Mouse (Mus musculus): ENCODE data around the gene Megf6. TPM values are rescaled to one million over a fixed set of nuclear protein-coding genes. Genes with fewer than 3 reads are reported as not detected.

The Megf6 gene
- total and polyA plus RNA-seq, 3 experiments: not detected

DNA sequence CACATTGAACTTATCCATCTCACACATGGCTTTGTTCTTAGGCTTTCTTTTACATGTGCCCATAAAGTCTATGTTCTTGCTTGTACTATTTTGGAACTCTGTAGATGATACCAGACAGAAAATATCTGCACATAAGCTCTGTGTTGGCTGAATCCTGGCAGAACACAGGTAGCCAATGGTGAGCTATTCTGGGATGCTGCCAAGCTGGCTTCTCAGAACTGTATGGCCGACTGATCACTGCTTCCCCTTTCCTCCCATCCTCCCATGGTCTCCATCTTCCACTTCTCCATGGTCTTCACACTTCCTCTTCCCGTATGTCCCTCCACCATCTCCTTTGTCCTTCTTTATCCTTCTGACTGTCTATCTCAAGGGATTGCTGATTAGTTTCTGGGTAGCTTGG is 138.6 kb downstream of the Megf6 start:
- H3K9me3 ChIP-seq (replicated peaks; ENCODE audit: low read length): peaks cover 64% of the 10 kb centered on the region
- no peak for DNase-seq (ENCODE audit: extremely low read depth)
- H3K4me1 ChIP-seq (ENCODE audit: control insufficient read depth in 1 of 2, insufficient read depth in 2 of 2): no peaks in the 10 kb centered on the region
- dilution Hi-C loops (cut with MboI; ENCODE audit: extremely low pct_ligation_motif_present, extremely low pct_unique_long_range_greater_than_20kb, low sequenced_read_pairs): no loop called here
- in situ Hi-C loops (cut with MboI; ENCODE audit: low pct_ligation_motif_present, low pct_unique_long_range_greater_than_20kb, low sequenced_read_pairs): no loop called here
- no peak overlapping the region for H3K4me2 ChIP-seq (ENCODE audit: insufficient read depth, low read depth, poor library complexity, severe bottlenecking)
- TF ChIP-seq USF2 (conservative IDR thresholded peaks at IDR 0.05; ENCODE audit: low read depth, low read length) (no peak), ZKSCAN1 (IDR thresholded peaks at IDR 0.05; ENCODE audit: borderline replicate concordance, low read depth, low read length) (no peak), NELFE (IDR thresholded peaks at IDR 0.05; ENCODE audit: low read depth, low read length) (no peak), SIN3A (IDR thresholded peaks at IDR 0.05; ENCODE audit: low read length) (no peak)
- no peaks in the 10 kb centered on the region for H3K36me3 ChIP-seq (replicated peaks in 1 of 2; ENCODE audit: control insufficient read depth in 1 of 2, insufficient read depth in 1 of 2, low read length in 1 of 2)
- no peak overlapping the region for H3K4me3 ChIP-seq (replicated peaks in 1 of 3; ENCODE audit: low read depth in 2 of 3, low read length in 2 of 3, poor library complexity in 1 of 3)
- no peaks in the 10 kb centered on the region for H3K79me2 ChIP-seq (replicated peaks; ENCODE audit: control insufficient read depth, extremely low read depth, insufficient read depth, poor library complexity, severe bottlenecking)
- H3K27ac ChIP-seq (ENCODE audit: insufficient read depth, low read depth): no peak overlapping the region
- H3K9ac ChIP-seq (ENCODE audit: insufficient read depth, low read depth): no peak overlapping the region
- H3K27me3 ChIP-seq (replicated peaks): no peaks in the 10 kb centered on the region

DNA sequence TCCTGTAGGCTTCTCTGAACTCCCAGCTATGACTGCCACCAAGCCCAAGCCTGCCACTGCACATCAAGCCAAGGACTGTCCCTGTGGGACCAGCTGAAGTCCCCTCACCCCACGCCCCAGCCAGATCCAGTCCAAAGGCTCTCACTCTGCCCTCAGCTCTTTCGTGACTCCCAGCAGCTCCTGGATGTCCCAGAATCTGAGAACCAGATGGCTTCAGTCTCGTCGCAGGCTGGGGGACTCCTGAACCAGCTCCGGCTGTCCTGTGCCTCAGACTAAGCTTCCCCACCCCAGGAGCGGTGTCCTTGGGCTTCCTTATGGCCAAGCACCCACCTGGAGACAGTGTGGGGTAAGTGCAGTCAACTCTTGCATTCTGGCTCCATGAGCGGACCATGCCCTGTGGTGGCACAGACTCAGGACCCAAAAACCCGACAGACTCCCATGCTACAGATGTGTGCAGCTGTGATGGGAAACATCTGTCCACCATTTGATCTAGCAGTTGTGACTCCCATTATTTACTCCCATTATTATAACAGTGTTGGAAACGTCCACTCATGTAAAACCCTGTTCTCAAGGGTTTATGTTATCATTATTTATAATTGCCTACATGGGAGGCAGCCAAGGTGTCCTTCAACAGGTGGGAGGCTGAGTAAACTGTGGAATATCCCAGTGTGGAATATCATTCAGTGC is 140.2 kb downstream of the Megf6 start:
- no peaks in the 10 kb centered on the region for H3K4me1 ChIP-seq (ENCODE audit: control insufficient read depth in 1 of 2, insufficient read depth in 2 of 2)
- in situ Hi-C loops (cut with MboI; ENCODE audit: low pct_ligation_motif_present, low pct_unique_long_range_greater_than_20kb, low sequenced_read_pairs): no loop called here
- no peak overlapping the region for H3K4me3 ChIP-seq (replicated peaks in 1 of 3; ENCODE audit: low read depth in 2 of 3, low read length in 2 of 3, poor library complexity in 1 of 3)
- DNase-seq (ENCODE audit: extremely low read depth): no peak
- no peaks in the 10 kb centered on the region for H3K79me2 ChIP-seq (replicated peaks; ENCODE audit: control insufficient read depth, extremely low read depth, insufficient read depth, poor library complexity, severe bottlenecking)
- H3K27ac ChIP-seq (ENCODE audit: insufficient read depth, low read depth): no peak overlapping the region
- no peak for TF ChIP-seq ZC3H11A (IDR thresholded peaks at IDR 0.05; ENCODE audit: low read depth, low read length)
- TF ChIP-seq RCOR1 (conservative IDR thresholded peaks at IDR 0.05; ENCODE audit: low read depth, low read length): no peak
- no peak for TF ChIP-seq GABPA (IDR thresholded peaks at IDR 0.05; ENCODE audit: insufficient replicate concordance, low read depth, low read length)
- TF ChIP-seq SIN3A (IDR thresholded peaks at IDR 0.05; ENCODE audit: low read length): no peak
- no peak for TF ChIP-seq CHD2 (IDR thresholded peaks at IDR 0.05; ENCODE audit: low read length)
- no peak for TF ChIP-seq MAFK (IDR thresholded peaks at IDR 0.05; ENCODE audit: insufficient replicate concordance, low read length)
- no peak for TF ChIP-seq TBP (conservative IDR thresholded peaks at IDR 0.05; ENCODE audit: low read depth, low read length)
- no peak for TF ChIP-seq POLR2AphosphoS2 (IDR thresholded peaks at IDR 0.05; ENCODE audit: low read depth, low read length)
- TF ChIP-seq RAD21 (IDR thresholded peaks at IDR 0.05; ENCODE audit: low read depth, low read length): no peak
- TF ChIP-seq MEF2A (IDR thresholded peaks at IDR 0.05; ENCODE audit: borderline replicate concordance, low read depth, low read length): no peak
- no peak for TF ChIP-seq POLR2A (IDR thresholded peaks at IDR 0.05; ENCODE audit: low read depth, low read length)
- no peak for TF ChIP-seq NRF1 (IDR thresholded peaks at IDR 0.05; ENCODE audit: low read depth, low read length)
- no peak for TF ChIP-seq JUN (IDR thresholded peaks at IDR 0.05; ENCODE audit: insufficient read depth, low read depth, low read length)
- no peak for TF ChIP-seq KAT2A (IDR thresholded peaks at IDR 0.05; ENCODE audit: insufficient replicate concordance, low read length)
- TF ChIP-seq MAX (IDR thresholded peaks at IDR 0.05; ENCODE audit: low read length): no peak
- no peak for TF ChIP-seq CTCF (conservative IDR thresholded peaks at IDR 0.05 in 1 of 2, IDR thresholded peaks at IDR 0.05 in 1 of 2; ENCODE audit: low read depth in 2 of 2, low read length in 2 of 2)
- no peak for TF ChIP-seq JUND (conservative IDR thresholded peaks at IDR 0.05; ENCODE audit: low read depth, low read length)
- no peak for TF ChIP-seq PAX5 (IDR thresholded peaks at IDR 0.05; ENCODE audit: low read length)
- TF ChIP-seq MAZ (IDR thresholded peaks at IDR 0.05; ENCODE audit: low read depth, low read length): no peak
- TF ChIP-seq IRF4 (IDR thresholded peaks at IDR 0.05; ENCODE audit: low read depth, low read length): no peak
- no peaks in the 10 kb centered on the region for H3K27me3 ChIP-seq (replicated peaks)
- no peak overlapping the region for H3K4me2 ChIP-seq (ENCODE audit: insufficient read depth, low read depth, poor library complexity, severe bottlenecking)
- dilution Hi-C loops (cut with MboI; ENCODE audit: extremely low pct_ligation_motif_present, extremely low pct_unique_long_range_greater_than_20kb, low sequenced_read_pairs): no loop called here
- H3K9ac ChIP-seq (ENCODE audit: insufficient read depth, low read depth): no peak overlapping the region
- H3K9me3 ChIP-seq (replicated peaks; ENCODE audit: low read length): peaks cover 80% of the 10 kb centered on the region
- no peaks in the 10 kb centered on the region for H3K36me3 ChIP-seq (replicated peaks in 1 of 2; ENCODE audit: control insufficient read depth in 1 of 2, insufficient read depth in 1 of 2, low read length in 1 of 2)

Data from CH12.LX (cell line).